Mouse (Mus musculus): ENCODE data around the gene Iqub.

The Iqub gene

DNA sequence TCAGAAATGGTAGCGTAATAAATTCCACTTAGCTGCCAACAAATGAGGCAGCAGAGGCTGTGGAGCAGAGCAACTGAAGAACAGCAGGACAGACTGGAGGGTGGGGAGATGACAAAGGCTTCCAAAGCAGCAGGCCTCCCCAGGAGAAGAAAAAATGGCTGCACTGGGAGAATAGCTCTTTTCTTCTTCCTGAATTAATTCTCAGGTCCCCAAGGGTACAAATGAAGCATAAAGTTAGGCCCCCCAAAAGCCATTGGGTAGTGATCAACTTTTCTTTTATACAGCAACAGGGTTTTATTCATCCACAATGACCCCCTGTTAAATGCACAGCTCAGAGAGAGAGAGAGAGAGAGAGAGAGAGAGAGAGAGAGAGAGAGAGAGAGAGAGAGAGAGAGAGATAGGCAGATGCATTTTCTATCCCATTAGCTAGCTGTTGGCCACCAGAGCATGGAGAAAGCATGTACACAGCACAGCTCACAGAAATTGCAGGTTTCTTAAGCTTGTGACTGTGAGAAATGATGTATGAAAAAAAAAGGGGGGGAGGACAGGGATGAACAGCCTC lies 44.2 kb downstream of the Iqub start:
- DNase-seq (ENCODE audit: low read depth) = no peak

DNA sequence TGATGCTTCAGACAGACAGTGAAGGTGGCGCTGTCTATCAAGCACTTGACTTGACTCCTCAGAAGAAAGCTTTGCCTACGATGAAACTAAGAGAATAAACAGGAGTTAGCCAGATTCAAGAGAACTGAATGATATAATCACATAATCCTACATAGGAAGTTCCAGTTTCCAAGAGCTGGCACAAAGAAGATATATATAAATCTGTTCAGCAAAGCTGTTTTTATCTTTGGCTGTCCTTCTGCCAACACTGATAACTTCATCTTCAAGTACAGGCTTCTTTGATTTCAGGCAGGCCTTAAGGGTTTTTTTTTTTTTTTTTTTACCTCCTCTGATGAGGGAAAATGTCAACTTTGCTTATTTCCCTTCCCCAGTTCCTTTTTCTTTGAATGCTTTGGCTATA lies 44.7 kb downstream of the Iqub start:
- DNase-seq (ENCODE audit: low read depth) = no peak

DNA sequence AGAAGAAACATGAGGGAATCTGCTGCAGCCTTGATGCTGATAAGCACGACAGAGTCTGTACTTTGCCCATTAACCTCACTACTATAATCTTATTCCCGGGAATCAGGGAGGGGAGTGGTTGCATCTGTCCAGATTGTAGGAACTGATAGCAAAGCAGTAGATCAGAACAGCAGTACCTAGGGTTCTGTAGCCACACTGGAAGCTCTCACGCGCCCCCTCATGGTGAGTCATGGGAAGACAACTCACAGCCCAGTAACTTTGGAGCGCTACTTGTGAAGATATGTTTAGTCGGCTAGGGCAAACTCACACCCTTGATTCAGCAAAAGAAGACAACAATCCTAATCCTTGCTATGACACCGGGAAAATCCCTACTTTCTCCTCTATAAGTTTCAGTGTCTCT lies 58.8 kb downstream of the Iqub start:
- DNase-seq (ENCODE audit: low read depth) = no peak

DNA sequence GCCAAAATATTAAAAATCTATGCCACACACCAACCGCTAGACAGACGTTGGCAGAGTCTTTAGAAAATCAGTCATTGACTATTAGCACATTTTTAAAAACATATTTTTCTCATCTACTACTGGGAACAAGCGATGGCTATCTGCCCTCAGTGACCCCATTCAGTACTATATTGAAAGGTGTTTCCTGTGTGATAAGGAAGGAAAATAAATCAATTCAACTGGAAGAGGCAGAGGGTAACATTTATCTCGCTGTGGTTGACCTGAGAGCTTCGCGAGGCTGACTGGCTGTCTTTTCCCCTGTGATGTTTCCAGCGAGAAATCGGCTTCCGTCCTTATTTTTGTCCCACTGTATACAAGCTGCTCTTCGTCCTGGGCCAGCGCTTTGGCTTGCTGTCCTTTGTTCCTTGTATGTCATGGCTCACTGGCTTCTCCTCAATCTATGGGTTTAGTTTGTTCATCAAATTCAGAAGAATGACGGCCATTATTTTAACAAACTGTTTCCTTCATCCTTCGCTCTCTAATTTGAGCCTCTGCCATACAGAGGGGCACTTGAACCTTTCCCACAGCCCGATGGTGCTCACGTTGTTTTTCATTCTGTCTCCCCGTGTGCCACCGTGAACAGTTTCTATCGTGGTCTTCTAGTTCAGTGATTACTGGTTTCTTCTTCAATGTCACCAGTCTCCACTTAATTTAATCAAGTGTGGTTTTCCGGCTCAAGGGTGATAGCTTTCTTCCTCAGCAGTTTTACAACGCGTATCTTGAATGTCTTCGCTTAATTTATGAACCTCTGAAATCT lies 63.6 kb downstream of the Iqub start:
- DNase-seq (ENCODE audit: low read depth) = no peak

DNA sequence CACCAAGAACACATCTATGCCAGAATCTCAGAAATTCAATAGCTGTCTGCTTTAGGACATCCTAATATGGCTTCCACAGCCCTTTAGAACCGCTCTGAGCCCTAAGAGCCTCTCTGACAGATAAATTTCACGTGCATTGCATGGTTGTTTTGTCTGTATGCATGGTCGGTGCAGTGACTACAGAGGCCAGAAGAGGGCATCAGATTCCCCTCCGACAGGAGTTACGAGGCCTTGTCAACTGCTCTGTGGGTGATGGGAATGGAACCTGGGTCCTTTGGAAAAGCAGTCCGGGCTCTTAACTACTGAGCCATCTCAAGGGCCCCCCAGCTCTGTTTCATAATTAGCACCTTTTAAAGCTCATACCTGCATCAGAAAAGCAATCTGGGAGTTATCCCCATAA lies 64.6 kb downstream of the Iqub start:
- DNase-seq (ENCODE audit: low read depth) = no peak

DNA sequence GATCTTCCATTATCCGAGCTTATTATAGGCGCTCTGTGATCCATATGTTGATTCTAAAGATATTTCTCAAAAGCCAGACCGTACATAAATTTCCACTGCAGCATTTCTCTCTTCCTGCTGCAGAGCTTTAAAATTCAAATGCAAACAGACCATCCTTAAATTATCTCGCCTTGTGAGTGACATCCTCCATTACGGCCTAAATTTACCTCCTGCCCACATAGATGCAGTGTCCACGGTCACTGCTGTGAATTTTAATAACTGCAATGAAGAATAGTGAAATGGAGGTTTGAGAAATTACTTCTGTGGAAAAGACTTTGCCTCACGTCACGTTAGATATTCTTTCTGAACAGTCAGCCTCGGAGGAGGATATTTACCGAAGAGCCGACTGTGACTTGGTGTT lies 98.8 kb downstream of the Iqub start:
- no peak for DNase-seq (ENCODE audit: low read depth)

DNA sequence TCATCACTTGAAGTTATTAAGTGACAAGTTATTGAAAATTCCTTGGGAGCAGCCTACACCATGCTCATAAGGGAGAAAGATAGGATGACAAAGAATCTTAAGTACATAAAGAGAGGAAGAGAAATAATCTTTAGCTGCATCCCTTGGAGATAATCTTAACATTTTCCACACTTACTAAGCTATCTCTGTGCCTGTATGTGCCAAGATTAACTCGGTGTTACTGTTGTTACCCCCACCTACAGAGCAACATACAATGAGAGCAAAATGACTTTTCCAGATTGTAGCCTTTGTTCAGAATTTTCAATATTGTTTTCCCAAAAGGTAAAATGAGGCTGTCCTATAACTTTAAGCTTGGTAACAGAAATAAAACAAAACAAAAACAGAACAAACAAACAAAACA lies 99.4 kb downstream of the Iqub start:
- DNase-seq (ENCODE audit: low read depth) = no peak

DNA sequence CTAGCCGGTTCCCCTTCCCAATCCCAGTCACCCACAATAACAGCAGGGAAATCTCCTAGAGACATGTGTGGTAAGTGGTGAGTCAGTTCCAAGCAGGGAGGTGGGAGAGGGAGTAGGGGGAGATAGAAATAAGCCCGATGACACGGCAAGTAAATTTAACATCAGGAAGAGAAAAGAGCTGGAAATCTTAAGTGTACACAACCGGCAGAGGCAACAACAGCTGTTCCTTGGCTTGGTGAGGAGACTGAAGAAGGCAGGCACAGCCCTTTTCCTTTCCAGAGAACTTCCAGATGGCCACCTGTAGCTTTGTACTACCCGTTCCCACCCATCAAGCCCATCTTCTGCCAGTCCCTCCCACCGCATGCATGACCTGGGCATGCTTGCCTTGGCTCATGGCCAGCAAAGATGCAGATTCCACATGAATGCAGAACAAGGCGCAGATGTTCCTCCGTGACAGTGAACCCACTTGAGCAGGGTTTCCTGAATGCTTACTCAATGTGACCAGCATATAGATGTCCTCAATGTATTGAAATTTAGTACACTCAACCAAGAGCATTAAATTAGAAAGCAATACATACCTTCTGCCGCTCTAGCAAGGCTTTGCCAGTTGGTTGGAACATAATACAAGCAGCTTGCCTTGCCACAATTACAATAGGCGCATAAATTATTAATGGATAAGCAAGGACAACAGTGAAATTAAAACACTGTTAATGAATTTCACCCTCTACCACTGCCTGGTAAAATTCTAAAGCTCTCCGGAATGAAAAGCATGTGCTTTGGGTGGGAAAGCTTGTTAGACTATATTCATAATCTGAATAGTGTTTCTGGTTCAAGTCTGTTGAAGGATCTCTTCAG lies 106.1 kb downstream of the Iqub start:
- DNase-seq (ENCODE audit: low read depth) = no peak

DNA sequence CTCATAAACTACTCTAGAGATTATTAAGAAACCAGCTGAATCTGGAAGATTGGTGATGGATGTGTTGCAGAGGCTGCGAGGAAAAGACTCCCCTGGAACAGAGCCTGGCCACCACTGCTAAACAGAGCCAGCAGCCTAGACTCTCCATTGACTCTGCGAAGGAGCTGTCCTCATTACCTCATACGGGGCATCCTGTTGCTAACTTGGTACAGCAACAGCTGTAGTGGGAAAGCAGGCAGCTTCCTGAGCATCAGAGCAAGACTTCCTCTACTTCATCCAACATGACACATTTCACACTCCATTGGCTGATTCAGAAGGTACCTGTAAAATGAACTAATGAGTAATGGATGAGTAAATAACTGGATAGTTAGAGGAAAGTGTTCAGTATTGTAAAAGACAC lies 107.1 kb downstream of the Iqub start:
- no peak for DNase-seq (ENCODE audit: low read depth)

DNA sequence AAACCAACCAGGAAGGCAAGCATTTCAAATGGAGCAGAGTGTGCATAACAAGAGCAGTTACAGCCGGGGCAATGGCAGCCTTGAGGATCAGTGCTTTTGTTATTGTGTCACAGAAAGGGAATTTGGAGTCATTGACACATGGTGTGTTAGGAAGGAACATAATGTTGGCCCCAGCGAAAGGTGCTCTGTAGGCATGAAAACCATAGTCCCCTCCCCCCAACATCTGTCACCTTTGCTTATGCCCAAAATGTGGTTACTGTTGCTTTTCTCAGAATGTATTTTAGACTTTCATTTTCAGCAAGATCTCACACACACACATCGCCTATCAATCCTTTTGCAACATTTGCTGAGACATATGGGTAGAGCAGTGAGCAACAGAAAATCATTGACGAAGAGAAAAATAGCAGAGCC lies 117.6 kb downstream of the Iqub start:
- no peak for DNase-seq (ENCODE audit: low read depth)
